Mouse (Mus musculus) neural tube, embryonic 11.5 days (tissue): ENCODE data around the gene Natd1. TPM values are rescaled to one million over a fixed set of nuclear protein-coding genes. Genes with fewer than 3 reads are reported as not detected.

ENCODE experiments used
- ATAC-seq: fragments of 200-750 bp; cut with Nextera tagmentation; 2 replicates; pipeline ENCODE4 v1.8.0; 2017; ENCODE audit warnings: moderate number of reproducible peaks, mild to moderate bottlenecking, moderate TSS enrichment, moderate library complexity; ENCODE audit not compliant: insufficient read depth, low FRiP score, low TSS enrichment
- DNase-seq: peaks from one replicate; pipeline ENCODE4 v3.0.0-alpha.2; 2015; ENCODE audit warnings: low spot score
- H3K27ac ChIP-seq: fragments of 300-500 bp; sonication (generic); 2 replicates; pipeline ENCODE4 v1.5.1; 2014; ENCODE audit warnings: low read depth, mild to moderate bottlenecking, low read length
- H3K27me3 ChIP-seq: fragments of 300-500 bp; sonication (generic); 2 replicates; pipeline ENCODE4 v1.6.1; 2014; ENCODE audit warnings: mild to moderate bottlenecking, low read length, mixed read lengths; ENCODE audit not compliant: control insufficient read depth, insufficient read depth
- H3K36me3 ChIP-seq: fragments of 300-500 bp; sonication (generic); 2 replicates; pipeline ENCODE4 v1.6.1; 2014; ENCODE audit warnings: mild to moderate bottlenecking, low read length, moderate library complexity, mixed read lengths; ENCODE audit not compliant: control insufficient read depth, insufficient read depth
- H3K4me1 ChIP-seq: fragments of 300-500 bp; sonication (generic); 2 replicates; pipeline ENCODE4 v1.6.1; 2014; ENCODE audit warnings: low read length, mixed read lengths; ENCODE audit not compliant: control insufficient read depth, insufficient read depth
- H3K4me2 ChIP-seq: fragments of 300-500 bp; sonication (generic); 2 replicates; pipeline ENCODE4 v1.6.1; 2014; ENCODE audit warnings: low read depth, mild to moderate bottlenecking, moderate library complexity
- H3K4me3 ChIP-seq: fragments of 300-500 bp; sonication (generic); 2 replicates; pipeline ENCODE4 v1.5.1; 2014; ENCODE audit warnings: low read depth, low read length
- H3K9ac ChIP-seq: fragments of 300-500 bp; sonication (generic); 2 replicates; pipeline ENCODE4 v1.6.1; 2014; ENCODE audit warnings: mild to moderate bottlenecking, low read length
- H3K9me3 ChIP-seq: fragments of 300-500 bp; sonication (generic); 2 replicates; pipeline ENCODE4 v1.6.1; 2016; ENCODE audit warnings: low read length; ENCODE audit not compliant: control insufficient read depth
- WGBS: fragments of 180-500 bp; shearing (Covaris S2); extraction: QIAGEN DNeasy Blood & Tissue Kit; methylation state at CpG from one replicate; pipeline ENCODE4 v1.1.7; 2014; 5-methylcytosine and 5-hydroxymethylcytosine counted together
- polyA plus RNA-seq: library from polyadenylated mRNA; unstranded; fragments of >200 nt; fragmentation: Nextera tagmentation; extraction: Ambion mirVana; gene quantifications from 2 replicates; pipeline ENCODE4 v1.2.1, GENCODE M21; 2014

Natd1 gene
- polyA plus RNA-seq, 1 experiment from 2014 or later: 29.7 TPM

- ATAC-seq: no peak
- WGBS: 93% methylated on average over 1 of the region's 1 CpGs
These were observed 10.4 kb upstream of the Natd1 start for GRCm38 (mm10) chr11:60924981-60925380.

GRCm38 (mm10) chr11:60924498-60924897, 9.9 kb upstream of the Natd1 start:
- no peaks in the 10 kb centered on the region for H3K36me3 ChIP-seq
- 44% methylated on average over 6 of the region's 6 CpGs for WGBS
- ATAC-seq: no peak
- no peak overlapping the region for H3K4me2 ChIP-seq
- peaks cover 4% of the 10 kb centered on the region for H3K4me1 ChIP-seq
- no peak overlapping the region for H3K4me3 ChIP-seq
- no peaks in the 10 kb centered on the region for H3K9me3 ChIP-seq
- H3K9ac ChIP-seq: no peak overlapping the region
- no peak for DNase-seq
- no peak overlapping the region for H3K27ac ChIP-seq
- H3K27me3 ChIP-seq: no peaks in the 10 kb centered on the region

More at GRCm38 (mm10) chr11:60924981-60925380, 10.4 kb upstream of the Natd1 start:
- no peaks in the 10 kb centered on the region for H3K36me3 ChIP-seq
- H3K9ac ChIP-seq: no peak overlapping the region
- no peak for DNase-seq
- no peak overlapping the region for H3K4me2 ChIP-seq
- H3K27me3 ChIP-seq: no peaks in the 10 kb centered on the region
- H3K4me3 ChIP-seq: no peak overlapping the region
- no peak overlapping the region for H3K27ac ChIP-seq
- no peaks in the 10 kb centered on the region for H3K9me3 ChIP-seq
- peaks cover 4% of the 10 kb centered on the region for H3K4me1 ChIP-seq

- 74% methylated on average over 5 of the region's 5 CpGs for WGBS
- DNase-seq: no peak
- Histone ChIP-seq H3K4me1 (peaks cover 4% of the 10 kb centered on the region), H3K4me2 (no peak overlapping the region), H3K9ac (no peak overlapping the region), H3K9me3 (no peaks in the 10 kb centered on the region), H3K27me3 (no peaks in the 10 kb centered on the region), H3K27ac (no peak overlapping the region), H3K36me3 (no peaks in the 10 kb centered on the region), H3K4me3 (no peak overlapping the region)
- no peak for ATAC-seq
These were observed 8.4 kb upstream of the Natd1 start for GRCm38 (mm10) chr11:60922964-60923363.

- no peaks in the 10 kb centered on the region for H3K36me3 ChIP-seq
- 88% methylated on average over 1 of the region's 1 CpGs for WGBS
- DNase-seq (no peak), ATAC-seq (no peak)
- H3K9ac ChIP-seq: no peak overlapping the region
- H3K4me1 ChIP-seq: no peaks in the 10 kb centered on the region
- H3K9me3 ChIP-seq: no peaks in the 10 kb centered on the region
- no peak overlapping the region for H3K27ac ChIP-seq
- H3K4me2 ChIP-seq: no peak overlapping the region
- H3K27me3 ChIP-seq: no peaks in the 10 kb centered on the region
- H3K4me3 ChIP-seq: no peak overlapping the region
These were observed 7.6 kb upstream of the Natd1 start for GRCm38 (mm10) chr11:60922195-60922594.

GRCm38 (mm10) chr11:60920021-60920420, 5.5 kb upstream of the Natd1 start:
- Histone ChIP-seq H3K4me3 (no peak overlapping the region), H3K27ac (no peak overlapping the region), H3K27me3 (no peaks in the 10 kb centered on the region), H3K4me2 (no peak overlapping the region), H3K9ac (no peak overlapping the region), H3K9me3 (no peaks in the 10 kb centered on the region), H3K4me1 (no peaks in the 10 kb centered on the region), H3K36me3 (no peaks in the 10 kb centered on the region)
- 89% methylated on average over 2 of the region's 2 CpGs for WGBS
- no peak for ATAC-seq
- DNase-seq: no peak

- peaks cover 10% of the 10 kb centered on the region for H3K4me1 ChIP-seq
- H3K27me3 ChIP-seq: no peaks in the 10 kb centered on the region
- no peaks in the 10 kb centered on the region for H3K36me3 ChIP-seq
- 76% methylated on average over 4 of the region's 4 CpGs for WGBS
- no peak overlapping the region for H3K4me2 ChIP-seq
- H3K27ac ChIP-seq: no peak overlapping the region
- no peak overlapping the region for H3K4me3 ChIP-seq
- H3K9ac ChIP-seq: no peak overlapping the region
- DNase-seq (no peak), ATAC-seq (no peak)
- no peaks in the 10 kb centered on the region for H3K9me3 ChIP-seq
These were observed 651 bp upstream of the Natd1 start for GRCm38 (mm10) chr11:60915201-60915600.

- Histone ChIP-seq H3K9me3 (no peaks in the 10 kb centered on the region), H3K4me2 (peak overlapping the region; percentile 87), H3K36me3 (no peaks in the 10 kb centered on the region), H3K4me1 (peaks cover 10% of the 10 kb centered on the region), H3K9ac (peak overlapping the region; percentile 91), H3K27me3 (no peaks in the 10 kb centered on the region), H3K4me3 (peak overlapping the region; percentile 92), H3K27ac (peak overlapping the region; percentile 5; the same call in 1 of the 2 replicates)
- peak; percentile 92 for DNase-seq
- ATAC-seq: peak; percentile 88
- under 1% methylated on average over 73 of the region's 86 CpGs for WGBS
These were observed 1.0 kb downstream of the Natd1 start for GRCm38 (mm10) chr11:60913301-60914196.

GRCm38 (mm10) chr11:60912525-60912973, 2.0 kb downstream of the Natd1 start:
- no peak for DNase-seq
- ATAC-seq: no peak
- WGBS: 38% methylated on average over 7 of the region's 7 CpGs
- Histone ChIP-seq H3K9me3 (no peaks in the 10 kb centered on the region), H3K36me3 (no peaks in the 10 kb centered on the region), H3K4me2 (peak overlapping the region; percentile 87), H3K27ac (no peak overlapping the region), H3K9ac (peak overlapping the region; percentile 91), H3K4me3 (peak overlapping the region; percentile 92), H3K4me1 (peaks cover 10% of the 10 kb centered on the region), H3K27me3 (no peaks in the 10 kb centered on the region)

- no peaks in the 10 kb centered on the region for H3K27me3 ChIP-seq
- H3K4me1 ChIP-seq: peaks cover 10% of the 10 kb centered on the region
- WGBS: 80% methylated on average over 1 of the region's 1 CpGs
- H3K36me3 ChIP-seq: peaks cover 8% of the 10 kb centered on the region; the same call in 1 of the 2 replicates
- H3K4me3 ChIP-seq: no peak overlapping the region
- no peak overlapping the region for H3K9ac ChIP-seq
- H3K4me2 ChIP-seq: no peak overlapping the region
- ATAC-seq: no peak
- no peak for DNase-seq
- no peak overlapping the region for H3K27ac ChIP-seq
- H3K9me3 ChIP-seq: no peaks in the 10 kb centered on the region
These were observed 4.9 kb downstream of the Natd1 start for GRCm38 (mm10) chr11:60909626-60910025.
